Mouse (Mus musculus): Measurements from ENCODE around the gene Chd2. TPM values are rescaled to one million over a fixed set of nuclear protein-coding genes. Genes with fewer than 3 reads are reported as not detected.

Chd2 gene
- total RNA-seq (2012; rRNA removed), result 46.6 and 70.8 TPM in 2 replicates

DNA sequence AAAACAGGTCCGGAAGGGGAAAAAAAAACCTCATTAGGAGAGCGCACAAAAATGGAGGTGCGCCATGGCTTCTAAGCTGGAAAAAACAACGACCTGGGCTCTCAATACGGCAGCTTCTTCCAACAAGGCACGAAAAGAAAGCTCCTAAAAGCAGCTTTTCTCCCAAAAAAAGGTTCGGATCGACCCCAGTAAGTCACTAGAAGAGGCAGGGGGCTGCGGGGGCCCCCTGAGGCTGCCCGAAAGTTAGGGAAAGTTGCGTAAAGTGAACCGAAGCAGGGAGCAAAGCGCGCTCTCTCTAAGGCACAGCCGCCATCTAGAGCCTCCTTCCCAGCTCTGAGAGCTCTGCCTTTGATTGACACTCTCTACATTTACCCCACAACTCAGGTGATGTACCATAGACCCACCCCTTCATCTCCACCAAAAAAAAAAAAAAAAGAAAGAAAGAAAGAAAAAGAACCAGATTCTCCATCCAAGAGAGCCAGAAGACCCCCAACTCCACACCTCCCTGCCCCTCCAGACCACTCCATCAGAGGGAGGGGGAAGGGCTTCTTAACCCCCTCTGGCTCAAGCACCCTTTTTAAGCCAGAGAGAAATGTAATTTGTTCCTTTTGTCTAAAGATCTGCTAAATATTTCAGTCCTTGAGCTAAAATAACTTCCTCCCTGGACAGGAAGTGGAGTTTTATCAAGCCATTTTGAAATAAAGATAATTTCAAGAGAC is at the start of gene Chd2:
Gene Chd2, minus strand, starts transcription at position 419 of the 719 bp plus-strand sequence.
- Histone ChIP-seq H3K36me3 (ENCODE audit: control insufficient read depth, insufficient read depth, low read length, poor library complexity, severe bottlenecking) (no peaks in the 10 kb centered on the region; the same call in 1 of the 2 replicates), H3K4me3 (ENCODE audit: insufficient read depth in 1 of 2, low read depth in 1 of 2, low read length in 2 of 2, poor library complexity in 1 of 2, severe bottlenecking in 1 of 2) (peak within 1 kb of the TSS; percentile 84 to 87), H3K27ac (ENCODE audit: insufficient read depth, low read depth, low read length, poor library complexity, severe bottlenecking) (peak within 1 kb of the TSS; percentile 99), H3K9me3 (ENCODE audit: control insufficient read depth, insufficient read depth, low read depth, low read length) (no peaks in the 10 kb centered on the region), H3K4me1 (ENCODE audit: control insufficient read depth in 2 of 2, insufficient read depth in 2 of 2, low read length in 2 of 2, poor library complexity in 1 of 2) (peaks cover under 1 to 5% of the 10 kb centered on the region in 2 experiments; a peak in 2 of 4 replicates), H3K9ac (ENCODE audit: insufficient read depth, low read depth, low read length, poor library complexity, severe bottlenecking) (peak within 1 kb of the TSS; percentile 97)
- in situ Hi-C loops (cut with MboI; ENCODE audit: low sequenced_read_pairs in 2 of 2, unreplicated experiment in 2 of 2), result no loop called here
- TF ChIP-seq MAFK (IDR thresholded peaks at IDR 0.05; ENCODE audit: insufficient read depth, low read depth, low read length), result no peak
- TF ChIP-seq ZC3H11A (IDR thresholded peaks at IDR 0.05; ENCODE audit: borderline replicate concordance, low read depth, low read length), result no peak
- peak; percentile 43; the same call in 1 of the 2 replicates for TF ChIP-seq HCFC1 (IDR thresholded peaks at IDR 0.05; ENCODE audit: borderline replicate concordance, insufficient read depth, low read length)
- TF ChIP-seq CHD2 (IDR thresholded peaks at IDR 0.05; ENCODE audit: low read depth, low read length), result no peak
- peak; percentile 97 for TF ChIP-seq ZNF384 (IDR thresholded peaks at IDR 0.05; ENCODE audit: low read depth, low read length)
- DNase-seq (ENCODE audit: low read depth, low spot score), result no peak

DNA sequence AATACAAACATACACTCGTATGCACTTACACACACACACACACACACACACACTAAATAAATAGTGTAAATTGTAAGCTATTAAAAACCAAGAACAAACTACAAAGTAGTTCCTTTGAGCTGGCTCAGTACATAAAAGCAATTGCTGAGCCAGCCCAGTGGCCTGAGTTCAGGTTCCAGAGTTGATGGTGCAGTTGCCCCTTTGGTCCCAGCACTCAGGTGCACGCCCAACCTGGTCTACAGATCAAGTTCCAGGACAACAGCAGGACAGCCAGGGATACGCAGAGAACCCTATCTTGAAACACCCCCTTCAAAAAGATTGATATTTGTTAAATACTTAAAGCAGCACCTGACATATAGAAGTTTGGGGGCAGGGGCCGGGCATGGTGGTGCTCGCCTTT is 49.1 kb upstream of the Chd2 start:
- Histone ChIP-seq H3K4me3 (ENCODE audit: insufficient read depth in 1 of 2, low read depth in 1 of 2, low read length in 2 of 2, poor library complexity in 1 of 2, severe bottlenecking in 1 of 2) (no peak overlapping the region), H3K36me3 (ENCODE audit: control insufficient read depth, insufficient read depth, low read length, poor library complexity, severe bottlenecking) (no peaks in the 10 kb centered on the region), H3K27ac (ENCODE audit: insufficient read depth, low read depth, low read length, poor library complexity, severe bottlenecking) (no peak overlapping the region), H3K9ac (ENCODE audit: insufficient read depth, low read depth, low read length, poor library complexity, severe bottlenecking) (no peak overlapping the region), H3K9me3 (ENCODE audit: control insufficient read depth, insufficient read depth, low read depth, low read length) (no peaks in the 10 kb centered on the region), H3K4me1 (ENCODE audit: control insufficient read depth in 2 of 2, insufficient read depth in 2 of 2, low read length in 2 of 2, poor library complexity in 1 of 2) (peaks cover 11 to 20% of the 10 kb centered on the region in 2 experiments)
- TF ChIP-seq ZNF384 (IDR thresholded peaks at IDR 0.05; ENCODE audit: low read depth, low read length) (no peak), MAFK (IDR thresholded peaks at IDR 0.05; ENCODE audit: insufficient read depth, low read depth, low read length) (no peak), CHD2 (IDR thresholded peaks at IDR 0.05; ENCODE audit: low read depth, low read length) (no peak), HCFC1 (IDR thresholded peaks at IDR 0.05; ENCODE audit: borderline replicate concordance, insufficient read depth, low read length) (no peak), ZC3H11A (IDR thresholded peaks at IDR 0.05; ENCODE audit: borderline replicate concordance, low read depth, low read length) (no peak)
- in situ Hi-C loops (cut with MboI; ENCODE audit: low sequenced_read_pairs in 2 of 2, unreplicated experiment in 2 of 2), result no loop called here
- no peak for DNase-seq (ENCODE audit: low read depth, low spot score)

DNA sequence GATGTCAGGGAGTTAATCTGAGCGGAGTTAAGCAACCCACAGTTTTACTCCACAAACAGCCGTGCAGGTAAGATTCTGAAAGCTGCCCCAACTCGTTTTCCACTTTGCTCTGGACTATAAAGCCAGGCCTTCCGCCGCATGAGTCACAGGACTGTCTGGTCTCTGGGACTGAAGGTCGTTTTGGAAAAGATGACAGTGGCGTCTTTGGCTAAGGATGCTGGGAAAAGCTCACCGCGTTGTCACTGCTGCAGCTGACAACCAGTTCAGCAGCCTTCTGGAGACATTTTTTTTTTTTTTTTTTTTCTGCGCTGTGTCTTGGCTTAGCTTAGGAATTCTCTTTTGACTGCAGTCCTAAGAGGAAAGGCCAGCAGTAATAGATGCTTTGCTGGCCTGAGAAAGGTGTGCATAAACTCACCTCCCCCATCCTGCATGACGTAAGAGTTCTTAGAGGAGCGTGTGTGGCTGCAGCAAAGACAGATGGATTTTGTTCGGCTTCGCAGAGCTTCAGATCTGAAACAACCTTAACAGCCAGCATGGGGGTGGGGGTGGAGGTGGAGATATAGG is 47.7 kb upstream of the Chd2 start:
- H3K4me1 ChIP-seq (ENCODE audit: control insufficient read depth in 2 of 2, insufficient read depth in 2 of 2, low read length in 2 of 2, poor library complexity in 1 of 2), result peaks cover 11 to 28% of the 10 kb centered on the region in 2 experiments
- H3K36me3 ChIP-seq (ENCODE audit: control insufficient read depth, insufficient read depth, low read length, poor library complexity, severe bottlenecking), result no peaks in the 10 kb centered on the region
- no peaks in the 10 kb centered on the region for H3K9me3 ChIP-seq (ENCODE audit: control insufficient read depth, insufficient read depth, low read depth, low read length)
- no peak for DNase-seq (ENCODE audit: low read depth, low spot score)
- peak; percentile 77; the same call in 1 of the 2 replicates for TF ChIP-seq ZNF384 (IDR thresholded peaks at IDR 0.05; ENCODE audit: low read depth, low read length)
- no peak for TF ChIP-seq HCFC1 (IDR thresholded peaks at IDR 0.05; ENCODE audit: borderline replicate concordance, insufficient read depth, low read length)
- no peak overlapping the region for H3K9ac ChIP-seq (ENCODE audit: insufficient read depth, low read depth, low read length, poor library complexity, severe bottlenecking)
- H3K4me3 ChIP-seq (ENCODE audit: insufficient read depth in 1 of 2, low read depth in 1 of 2, low read length in 2 of 2, poor library complexity in 1 of 2, severe bottlenecking in 1 of 2), result peak overlapping the region in 1 of 2 experiments; percentile 26; a peak in 2 of 4 replicates
- H3K27ac ChIP-seq (ENCODE audit: insufficient read depth, low read depth, low read length, poor library complexity, severe bottlenecking), result no peak overlapping the region
- in situ Hi-C loops (cut with MboI; ENCODE audit: low sequenced_read_pairs in 2 of 2, unreplicated experiment in 2 of 2), result no loop called here

DNA sequence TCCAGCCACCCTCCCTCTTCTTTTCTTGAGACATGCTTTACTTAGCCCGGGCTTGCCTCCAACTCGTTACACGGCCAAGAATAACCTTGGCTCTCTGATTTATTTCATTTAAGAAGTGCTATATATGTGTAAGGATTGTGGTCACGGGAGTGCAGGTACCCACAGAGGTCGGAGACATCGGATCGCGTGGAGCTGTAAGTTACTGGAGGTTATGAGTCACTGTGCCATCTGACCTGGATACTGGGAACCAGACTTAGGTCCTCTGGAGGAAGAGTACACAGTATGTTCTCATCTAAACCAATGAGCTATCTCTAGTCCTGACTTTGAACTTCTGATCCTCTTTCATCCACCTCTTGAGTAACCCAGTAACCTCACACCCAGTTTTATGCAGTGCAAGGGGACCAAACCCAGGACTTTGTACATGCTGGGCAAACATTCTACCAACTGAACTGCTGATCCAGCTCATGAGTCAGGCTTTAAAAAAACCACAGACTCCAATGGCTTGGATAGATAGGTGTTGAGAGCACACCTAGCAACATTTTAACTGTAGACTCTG is 46.8 kb upstream of the Chd2 start:
- H3K27ac ChIP-seq (ENCODE audit: insufficient read depth, low read depth, low read length, poor library complexity, severe bottlenecking), result no peak overlapping the region
- no peaks in the 10 kb centered on the region for H3K9me3 ChIP-seq (ENCODE audit: control insufficient read depth, insufficient read depth, low read depth, low read length)
- no peak overlapping the region for H3K9ac ChIP-seq (ENCODE audit: insufficient read depth, low read depth, low read length, poor library complexity, severe bottlenecking)
- DNase-seq (ENCODE audit: low read depth, low spot score), result no peak
- in situ Hi-C loops (cut with MboI; ENCODE audit: low sequenced_read_pairs in 2 of 2, unreplicated experiment in 2 of 2), result no loop called here
- H3K4me3 ChIP-seq (ENCODE audit: insufficient read depth in 1 of 2, low read depth in 1 of 2, low read length in 2 of 2, poor library complexity in 1 of 2, severe bottlenecking in 1 of 2), result no peak overlapping the region
- peaks cover 11 to 26% of the 10 kb centered on the region in 2 experiments for H3K4me1 ChIP-seq (ENCODE audit: control insufficient read depth in 2 of 2, insufficient read depth in 2 of 2, low read length in 2 of 2, poor library complexity in 1 of 2)
- no peaks in the 10 kb centered on the region for H3K36me3 ChIP-seq (ENCODE audit: control insufficient read depth, insufficient read depth, low read length, poor library complexity, severe bottlenecking)
- TF ChIP-seq ZNF384 (IDR thresholded peaks at IDR 0.05; ENCODE audit: low read depth, low read length) (no peak), HCFC1 (IDR thresholded peaks at IDR 0.05; ENCODE audit: borderline replicate concordance, insufficient read depth, low read length) (no peak)
